Mouse (Mus musculus) T-helper 17 cell (primary cell): Measurements from ENCODE around the gene Sema3f.

Experiments used
- in situ Hi-C, 2 experiments: fragments of 300-600 bp; cut with MboI, MseI; formaldehyde crosslinking; loops; 1 replicate in 1 of 2; 2 replicates in 1 of 2; pipeline ENCODE4 v1.15.1; 2025; ENCODE audit warnings: high pct_unique_total_duplicates in 2 of 2

Gene Sema3f

GRCm38 (mm10) chr9:107640257-107640772 lies 70.0 kb downstream of the Sema3f start:
- in situ Hi-C loops: loop anchor here in 1 of 2 experiments (5.0 kb wide), 1 partner anchor 38 kb away; no protein-coding TSS in a partner anchor

- in situ Hi-C loops: no loop called here
Observed at GRCm38 (mm10) chr9:107637070-107637469, 73.2 kb downstream of the Sema3f start.

GRCm38 (mm10) chr9:107635279-107636028 lies 74.8 kb downstream of the Sema3f start, which contains the start of gene Gnai2:
TSS of gene Gnai2 (minus strand) at chr9:107635367.
- in situ Hi-C loops: no loop called here

GRCm38 (mm10) chr9:107634406-107635278 lies 75.6 kb downstream of the Sema3f start:
- in situ Hi-C loops: no loop called here

GRCm38 (mm10) chr9:107633661-107634405 lies 76.4 kb downstream of the Sema3f start:
- in situ Hi-C loops: no loop called here

- in situ Hi-C loops: no loop called here
Observed at GRCm38 (mm10) chr9:107633091-107633660, 77.1 kb downstream of the Sema3f start.

GRCm38 (mm10) chr9:107632478-107632877 lies 77.8 kb downstream of the Sema3f start:
- in situ Hi-C loops: no loop called here

- in situ Hi-C loops: no loop called here
Observed at GRCm38 (mm10) chr9:107631861-107632260, 78.4 kb downstream of the Sema3f start.
